35 mouse cellular contexts compared by ENCODE assay signal in genomic region chr1:164832459-164832858, GRCm38 (mm10). TPM values are rescaled to one million over a fixed set of nuclear protein-coding genes. Genes with fewer than 3 reads are reported as not detected.
"Had no signal": no experiment of that assay in that cellular context is flagged by ENCODE, and none has a peak within 500 bp of the region (broad histone marks: within the 10 kb centered on the region; RNA-seq: fewer than 3 reads in every experiment).

No protein-coding gene starts in this region.

- H3K36me3 ChIP-seq: limb, embryonic 10.5 days; limb, embryonic 12.5 days; limb, embryonic 13.5 days; limb, embryonic 15.5 days; liver, embryonic 12.5 days; liver, embryonic 13.5 days; liver, embryonic 15.5 days; lung, embryonic 15.5 days; midbrain, embryonic 10.5 days; midbrain, embryonic 12.5 days; midbrain, embryonic 13.5 days; midbrain, embryonic 15.5 days; neural tube, embryonic 12.5 days had no signal

- H3K4me3 ChIP-seq: left cerebral cortex, adult 2 months; limb, embryonic 10.5 days; limb, embryonic 12.5 days; limb, embryonic 13.5 days; limb, embryonic 15.5 days; liver, embryonic 12.5 days; liver, embryonic 13.5 days; liver, embryonic 15.5 days; lung, embryonic 15.5 days; megakaryocyte, embryonic 14.5 days; midbrain, embryonic 10.5 days; midbrain, embryonic 12.5 days; midbrain, embryonic 13.5 days; midbrain, embryonic 15.5 days; myocyte; neural tube, embryonic 12.5 days had no signal

- H3K27ac ChIP-seq: left cerebral cortex, adult 2 months; limb, embryonic 10.5 days; limb, embryonic 12.5 days; limb, embryonic 13.5 days; limb, embryonic 15.5 days; liver, embryonic 12.5 days; liver, embryonic 13.5 days; liver, embryonic 14.5 days; liver, embryonic 15.5 days; lung, embryonic 15.5 days; macrophage; midbrain, embryonic 10.5 days; midbrain, embryonic 12.5 days; midbrain, embryonic 13.5 days; midbrain, embryonic 15.5 days; neural tube, embryonic 12.5 days had no signal

- ATAC-seq: liver, embryonic 12.5 days; liver, postnatal 0 days; lung, postnatal 0 days; midbrain, embryonic 13.5 days; midbrain, embryonic 15.5 days; midbrain, embryonic 16.5 days had no signal

- H3K4me1 ChIP-seq: limb, embryonic 10.5 days; limb, embryonic 12.5 days; limb, embryonic 13.5 days; limb, embryonic 15.5 days; liver, embryonic 12.5 days; liver, embryonic 13.5 days; liver, embryonic 15.5 days; lung, embryonic 15.5 days; megakaryocyte, embryonic 14.5 days; midbrain, embryonic 10.5 days; midbrain, embryonic 12.5 days; midbrain, embryonic 13.5 days; midbrain, embryonic 15.5 days; neural tube, embryonic 12.5 days had no signal

- H3K9me3 ChIP-seq: limb, embryonic 10.5 days; limb, embryonic 12.5 days; limb, embryonic 13.5 days; limb, embryonic 15.5 days; liver, embryonic 12.5 days; liver, embryonic 13.5 days; liver, embryonic 15.5 days; lung, embryonic 15.5 days; megakaryocyte, embryonic 14.5 days; midbrain, embryonic 10.5 days; midbrain, embryonic 12.5 days; midbrain, embryonic 13.5 days; midbrain, embryonic 15.5 days; neural tube, embryonic 12.5 days had no signal

- DNase-seq: left cerebral cortex, postnatal 4 days; liver; liver, embryonic 13.5 days; liver, postnatal 0 days; lung, adult 18-20 months; lung, embryonic 14.5 days; lung, postnatal 10 days; lung, postnatal 14 days; lung, postnatal 36 days; lung, postnatal 4 days; midbrain, embryonic 14.5 days had no signal

- H3K27me3 ChIP-seq: limb, embryonic 12.5 days; limb, embryonic 13.5 days; limb, embryonic 15.5 days; liver, embryonic 12.5 days; liver, embryonic 13.5 days; liver, embryonic 15.5 days; lung, embryonic 15.5 days; megakaryocyte, embryonic 14.5 days; midbrain, embryonic 12.5 days; midbrain, embryonic 13.5 days; midbrain, embryonic 15.5 days; neural tube, embryonic 12.5 days had no signal

RNA-seq across cellular contexts. Expression of gene Dpt, which starts 36.0 kb away (rescaled TPM):
- total RNA-seq: left cerebral cortex, adult 18-20 months; left cerebral cortex, postnatal 4 days; megakaryocyte, adult 5-6 weeks; monocyte, adult 5-6 weeks had no signal
- polyA plus RNA-seq: liver, embryonic 11.5 days; liver, embryonic 12.5 days; macrophage; midbrain, embryonic 10.5 days; midbrain, embryonic 11.5 days; midbrain, embryonic 12.5 days; midbrain, embryonic 13.5 days; midbrain, embryonic 14.5 days had no signal
